Mouse (Mus musculus) CH12.LX (cell line): Measurements from ENCODE around the gene Fgfr2.

ENCODE experiments used
- CTCF ChIP-seq, 2 experiments: IDR thresholded peaks in 1 of 2; conservative IDR thresholded peaks in 1 of 2; 2 replicates each; pipeline ENCODE4 v1.5.1; 2011 to 2012; ENCODE audit warnings: low read depth in 2 of 2, low read length in 2 of 2, improper control_type of control experiment in 1 of 2, inconsistent platforms in 1 of 2, mild to moderate bottlenecking in 1 of 2, moderate library complexity in 1 of 2
- ELF1 ChIP-seq: IDR thresholded peaks from 2 replicates; pipeline ENCODE4 v1.6.1; 2014; ENCODE audit warnings: low read depth, mild to moderate bottlenecking, inconsistent platforms, low read length, improper control_type of control experiment
- EP300 ChIP-seq: IDR thresholded peaks from 2 replicates; pipeline ENCODE4 v1.6.1; 2011; ENCODE audit warnings: low read length, improper control_type of control experiment
- HCFC1 ChIP-seq: IDR thresholded peaks from 2 replicates; pipeline ENCODE4 v1.6.1; 2012; ENCODE audit warnings: low read depth, mild to moderate bottlenecking, inconsistent platforms, low read length, improper control_type of control experiment
- MAFK ChIP-seq: IDR thresholded peaks from 2 replicates; pipeline ENCODE4 v1.6.1; 2011; ENCODE audit warnings: low read length, improper control_type of control experiment; ENCODE audit not compliant: insufficient replicate concordance
- MAX ChIP-seq: IDR thresholded peaks from 2 replicates; pipeline ENCODE4 v1.6.1; 2011; ENCODE audit warnings: low read length, improper control_type of control experiment
- POLR2A ChIP-seq: IDR thresholded peaks from 2 replicates; pipeline ENCODE4 v1.6.1; 2011; ENCODE audit warnings: low read depth, mild to moderate bottlenecking, improper control_type of control experiment, low read length
- TBP ChIP-seq: conservative IDR thresholded peaks from 2 replicates; pipeline ENCODE4 v1.6.1; 2011; ENCODE audit warnings: low read depth, low read length, improper control_type of control experiment
- TCF12 ChIP-seq: IDR thresholded peaks from 2 replicates; pipeline ENCODE4 v1.6.1; 2014; ENCODE audit warnings: low read depth, mild to moderate bottlenecking, inconsistent platforms, low read length, improper control_type of control experiment
- USF1 ChIP-seq: IDR thresholded peaks from 2 replicates; pipeline ENCODE4 v1.6.1; 2014; ENCODE audit warnings: low read depth, mild to moderate bottlenecking, inconsistent platforms, low read length, improper control_type of control experiment

DNA sequence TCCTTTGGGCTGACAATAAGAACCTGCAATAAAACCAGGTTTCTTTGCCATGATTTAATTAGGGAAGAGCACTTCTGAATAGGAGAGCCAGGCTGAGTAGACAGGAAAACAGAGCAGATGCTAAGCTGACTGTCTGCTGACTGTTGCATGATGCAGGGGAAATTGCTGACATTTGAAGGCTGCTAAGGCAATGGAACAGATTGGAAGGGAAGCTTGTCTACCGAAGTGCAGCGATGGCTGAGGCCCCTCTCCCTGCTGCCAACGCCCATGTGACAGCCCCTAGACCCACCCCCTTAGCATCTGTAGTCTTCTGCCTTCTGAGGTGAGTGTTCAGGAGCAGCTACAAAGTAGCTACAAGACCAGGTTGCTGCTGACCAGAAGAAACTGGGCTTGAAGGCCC lies 2397.0 kb downstream of the Fgfr2 start:
- TF ChIP-seq CTCF (conservative IDR thresholded peaks at IDR 0.05 in 1 of 2, IDR thresholded peaks at IDR 0.05 in 1 of 2; ENCODE audit: low read depth in 2 of 2, low read length in 2 of 2) (no peak), EP300 (no peak), MAFK (no peak), USF1 (no peak), MAX (no peak), TBP (no peak), ELF1 (no peak), POLR2A (no peak), HCFC1 (no peak), TCF12 (no peak)
